Mouse (Mus musculus) kidney, adult 11 months (tissue): ENCODE measurements around the gene Ankdd1b.

Source experiments
- DNase-seq: peaks from one replicate; pipeline ENCODE4 v3.0.0; 2022

Ankdd1b gene

DNA sequence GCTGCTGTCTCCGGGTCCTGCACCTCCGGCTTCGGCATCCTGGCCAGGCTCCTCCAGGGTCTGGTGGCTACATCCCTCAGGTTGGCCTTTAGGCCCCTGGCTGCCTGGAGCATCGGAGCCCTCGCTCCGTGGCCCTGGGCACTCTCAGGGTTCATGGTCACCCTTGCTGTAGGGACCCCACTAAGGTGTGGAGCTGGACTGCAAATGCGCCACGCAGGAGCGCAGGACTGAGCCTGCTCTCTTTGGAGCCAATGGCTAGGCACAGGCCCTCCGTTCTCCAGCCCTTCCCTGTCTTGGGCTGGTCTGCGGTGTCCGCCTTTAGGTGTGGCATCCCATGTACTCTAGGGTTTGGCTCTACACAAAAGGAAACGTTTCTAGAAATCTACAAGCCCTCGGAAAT lies at the start of gene Ankdd1b:
Ankdd1b (minus strand) TSS at position 242 of the 400 bp plus-strand sequence.
- no peak for DNase-seq

DNA sequence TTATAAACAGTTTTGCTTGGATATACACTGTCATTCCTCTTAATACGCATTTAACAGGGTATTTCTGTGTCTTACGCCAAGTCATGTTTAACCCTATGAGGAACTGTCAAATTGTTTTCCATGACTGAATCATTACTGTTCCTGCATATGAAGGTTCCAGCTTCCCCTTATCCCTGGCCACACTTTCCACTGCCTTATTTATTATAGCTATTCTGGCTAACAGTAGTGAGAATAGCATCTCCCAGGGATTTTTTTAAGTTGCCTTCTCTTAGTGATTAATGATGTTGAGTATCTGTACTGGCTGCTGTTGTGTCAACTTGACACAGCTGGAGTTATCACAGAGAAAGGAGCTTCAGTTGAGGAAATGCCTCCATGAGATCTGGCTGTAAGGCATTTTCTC lies 46.3 kb upstream of the Ankdd1b start:
- no peak for DNase-seq

DNA sequence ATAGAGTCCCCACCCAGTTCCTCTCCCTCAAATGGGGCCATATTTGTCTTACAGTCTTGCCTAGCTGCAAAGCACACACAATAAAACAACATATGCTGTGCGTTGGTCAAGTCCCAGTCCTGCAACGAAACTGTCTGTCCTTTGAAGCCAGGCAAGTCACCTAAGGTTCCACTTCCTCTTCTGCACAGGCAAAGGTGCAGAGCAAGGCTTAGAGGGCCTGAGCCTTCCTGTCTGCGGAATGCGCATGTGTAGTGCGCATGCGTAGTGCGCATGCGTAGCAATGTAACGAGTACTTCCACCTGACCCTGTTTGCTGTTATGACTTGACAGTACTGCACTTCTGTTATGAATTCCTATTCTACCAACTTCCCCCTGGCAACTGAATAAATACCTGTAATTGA lies 45.3 kb upstream of the Ankdd1b start:
- no peak for DNase-seq

DNA sequence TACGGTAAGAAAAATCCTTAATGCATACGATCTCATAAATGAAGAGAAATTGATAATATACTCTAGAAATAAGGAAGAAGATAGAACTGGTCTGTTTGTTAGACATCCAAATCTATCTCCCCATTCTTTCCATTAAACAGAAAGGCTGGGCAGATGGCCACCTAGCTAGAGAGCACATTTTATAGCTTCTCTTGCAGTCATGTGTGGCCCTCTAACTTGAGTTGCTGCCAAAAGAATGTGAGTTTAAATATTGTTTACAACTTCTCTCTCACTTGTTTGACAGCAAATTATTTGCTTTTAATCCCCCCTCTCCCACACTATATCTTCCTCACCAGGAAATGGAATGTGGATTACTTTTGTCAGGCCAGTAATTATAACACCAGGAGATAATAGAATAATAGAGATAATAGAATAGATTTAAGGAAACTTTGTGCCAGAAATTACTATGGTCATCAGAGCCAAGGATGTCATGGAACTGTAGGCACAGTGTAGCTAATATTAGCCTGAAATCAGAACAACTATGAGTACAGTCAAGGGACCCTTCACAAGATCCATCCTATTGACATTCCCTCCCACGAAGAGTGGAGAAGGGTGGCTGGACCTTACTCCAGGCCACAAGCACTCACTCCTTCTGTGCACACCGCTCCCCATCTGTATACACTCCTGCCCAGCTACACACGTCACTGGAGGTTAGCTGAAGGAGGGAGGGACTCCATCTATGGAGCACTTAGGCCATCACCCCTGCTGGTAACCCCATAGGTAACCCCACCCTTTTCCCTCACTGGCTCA lies 43.4 kb upstream of the Ankdd1b start:
- DNase-seq = no peak

DNA sequence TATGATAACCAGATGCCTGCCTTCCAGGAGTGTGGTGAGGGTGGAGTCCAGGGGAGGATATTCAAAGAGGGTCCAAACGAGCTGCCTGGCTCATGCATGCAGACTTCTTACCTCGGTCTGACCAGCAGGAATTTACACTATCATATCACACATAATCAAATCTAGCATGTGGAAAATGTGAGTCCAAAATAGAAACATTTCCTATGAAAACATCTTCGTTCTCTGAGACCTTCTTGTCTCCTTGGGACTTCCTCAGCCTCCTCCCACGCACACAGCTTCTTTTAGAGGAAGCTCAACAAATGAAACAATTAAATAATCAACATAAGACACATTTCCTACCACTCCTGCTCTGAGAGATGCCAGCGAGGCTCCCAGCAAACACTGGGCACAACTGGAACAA lies 40.9 kb upstream of the Ankdd1b start:
- no peak for DNase-seq

DNA sequence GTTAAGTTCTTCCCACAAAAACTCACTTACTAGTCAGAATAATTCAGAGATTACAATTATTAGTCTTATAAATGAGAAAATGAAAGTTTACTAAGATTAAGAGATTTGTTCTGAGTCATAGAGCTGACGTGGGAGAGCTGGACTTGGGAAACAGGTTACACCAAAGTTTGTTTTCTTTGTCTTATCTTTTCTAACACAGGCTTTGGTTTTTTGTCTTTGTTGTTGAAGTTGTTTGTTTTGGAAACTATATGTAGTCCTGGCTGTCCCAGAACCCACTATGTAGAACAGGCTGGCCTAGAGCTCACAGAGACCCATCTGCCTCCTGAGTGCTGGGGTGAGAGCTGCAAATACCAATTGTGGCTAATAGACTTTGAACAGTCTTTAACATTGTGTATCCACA lies 40.3 kb upstream of the Ankdd1b start:
- no peak for DNase-seq

DNA sequence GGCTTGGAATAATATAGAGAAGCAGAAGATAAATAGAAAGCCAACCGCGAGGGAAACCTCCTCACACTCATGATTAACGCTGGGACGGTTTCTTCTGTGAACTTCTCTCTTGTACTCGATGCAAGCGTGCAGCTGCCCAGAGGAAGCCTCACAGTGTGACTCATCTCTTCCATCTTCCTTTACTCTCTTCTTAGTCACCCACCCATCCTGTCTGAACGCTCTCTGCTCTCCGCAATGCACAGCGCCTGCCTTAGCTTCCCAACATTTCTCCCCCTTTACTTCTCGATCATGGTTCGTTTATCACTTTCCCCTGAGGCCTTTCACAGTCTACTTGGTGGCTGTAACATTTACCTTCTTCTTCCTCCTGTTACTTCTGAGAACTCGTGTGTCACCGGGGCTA lies 39.6 kb upstream of the Ankdd1b start:
- DNase-seq = no peak

DNA sequence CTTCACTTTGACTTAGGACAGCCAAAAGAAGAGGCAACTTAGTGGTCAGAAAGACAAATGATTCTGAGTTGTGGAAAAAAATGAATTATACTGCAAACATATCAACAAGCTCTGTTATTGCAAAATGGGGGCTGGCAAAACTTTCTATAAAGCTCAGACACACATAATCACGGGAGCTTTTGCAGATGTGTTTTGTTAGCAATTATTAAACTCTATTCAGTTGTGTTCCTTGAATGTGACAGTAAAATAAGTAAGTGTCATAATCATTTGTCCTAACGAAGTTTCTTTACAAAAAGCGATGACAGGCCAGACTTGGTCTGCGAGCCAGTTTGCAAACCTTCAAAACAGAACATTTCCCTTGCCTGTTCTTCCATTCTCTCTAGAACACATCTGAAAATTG lies 36.5 kb upstream of the Ankdd1b start:
- DNase-seq = no peak

DNA sequence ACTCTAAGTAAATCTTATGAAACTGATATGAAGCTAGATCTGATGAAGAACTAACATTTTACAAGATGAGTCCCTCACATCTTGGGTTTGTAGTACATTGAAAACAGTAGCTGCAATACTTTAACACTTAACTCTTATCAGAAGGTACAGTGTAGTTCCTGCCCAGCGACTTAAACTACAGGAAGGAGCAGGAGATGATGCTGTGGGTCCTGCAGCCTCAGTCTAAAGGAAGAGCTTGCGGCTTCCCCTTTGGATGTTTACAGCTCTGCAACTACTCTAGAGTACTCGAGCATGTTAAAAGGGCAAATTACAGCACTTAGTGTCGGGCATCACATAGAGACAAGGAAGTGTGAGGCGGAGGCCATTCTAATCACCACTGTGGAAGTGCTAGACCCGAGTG lies 35.3 kb upstream of the Ankdd1b start:
- no peak for DNase-seq

DNA sequence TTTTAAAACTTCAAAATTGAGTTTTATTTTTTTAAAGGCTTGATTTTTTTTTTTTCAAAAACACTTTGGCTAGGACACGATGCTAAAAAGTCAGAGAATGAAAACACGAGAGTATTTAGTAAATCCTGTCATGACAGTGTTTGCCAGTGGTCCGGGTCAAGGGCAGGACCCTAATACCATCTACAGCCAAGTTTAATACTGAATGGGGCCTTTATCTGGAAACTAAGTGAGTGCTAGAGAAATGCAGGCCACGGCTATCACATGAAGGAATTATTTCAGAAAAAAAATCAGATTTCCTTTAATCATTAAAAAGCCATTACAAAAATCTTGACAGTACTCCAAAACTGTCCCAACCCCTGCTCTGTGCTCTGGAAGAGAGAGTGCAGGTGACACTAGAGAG lies 34.7 kb upstream of the Ankdd1b start:
- no peak for DNase-seq

DNA sequence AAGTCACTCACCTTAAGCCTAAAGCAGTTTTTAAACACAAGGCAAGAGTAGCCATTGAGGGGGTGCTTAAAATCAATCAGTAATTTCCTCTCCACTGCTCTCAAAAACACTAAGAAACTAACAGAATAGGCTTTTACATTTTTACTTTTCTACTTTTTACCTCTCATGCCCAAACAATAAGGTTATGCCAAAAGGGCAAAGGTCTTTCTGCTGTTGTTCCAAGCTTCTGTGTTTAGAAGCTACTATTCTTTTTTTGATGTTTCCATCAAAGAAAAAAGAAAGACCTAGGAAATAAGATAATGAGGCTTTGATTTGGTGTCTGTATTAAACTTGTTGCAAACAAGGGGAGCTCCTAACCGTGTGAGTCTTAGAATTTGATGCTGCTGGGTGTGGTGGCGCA lies 28.9 kb upstream of the Ankdd1b start:
- DNase-seq = no peak

DNA sequence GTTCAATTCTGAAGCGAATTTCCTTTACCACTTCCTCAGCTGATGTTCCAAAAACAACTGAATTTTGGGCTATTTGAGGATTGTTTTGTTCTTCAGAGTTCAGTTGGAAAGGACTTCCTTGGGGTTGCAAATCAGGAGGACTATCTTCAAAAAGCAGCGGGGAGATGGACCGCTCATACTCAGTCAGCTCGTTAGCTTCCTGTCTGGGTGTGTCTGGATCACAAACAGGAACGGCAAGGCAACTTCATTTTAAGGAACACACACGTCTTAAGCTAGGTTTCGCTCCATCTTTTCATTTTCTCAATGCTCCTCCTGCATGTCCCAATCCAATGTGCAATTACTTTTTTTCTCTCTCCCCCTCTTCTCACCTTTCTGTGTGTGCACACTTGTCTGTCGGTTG lies 25.6 kb upstream of the Ankdd1b start:
- no peak for DNase-seq

DNA sequence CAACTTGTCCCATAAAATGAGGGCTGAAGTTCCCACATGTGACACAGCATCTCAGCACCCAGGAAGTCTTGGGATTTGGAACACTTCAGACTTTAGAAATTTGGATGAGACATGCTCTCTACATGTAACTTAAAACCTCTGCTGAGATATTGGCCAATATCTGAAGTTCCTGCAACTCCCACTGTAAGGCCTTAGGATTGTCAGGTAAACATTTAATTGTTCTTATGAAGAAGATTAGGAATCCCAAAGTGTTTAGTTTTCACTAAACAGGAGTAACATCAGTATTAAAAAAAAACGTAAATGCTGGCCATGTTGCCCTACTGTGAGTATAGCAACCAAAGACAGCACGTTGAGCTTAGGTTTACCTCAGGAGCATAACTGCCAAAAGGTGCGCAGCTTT lies 19.4 kb upstream of the Ankdd1b start, which contains the start of gene Gm17622:
Gm17622 (plus strand) TSS at position 301 of the 400 bp plus-strand sequence.
- DNase-seq = no peak

DNA sequence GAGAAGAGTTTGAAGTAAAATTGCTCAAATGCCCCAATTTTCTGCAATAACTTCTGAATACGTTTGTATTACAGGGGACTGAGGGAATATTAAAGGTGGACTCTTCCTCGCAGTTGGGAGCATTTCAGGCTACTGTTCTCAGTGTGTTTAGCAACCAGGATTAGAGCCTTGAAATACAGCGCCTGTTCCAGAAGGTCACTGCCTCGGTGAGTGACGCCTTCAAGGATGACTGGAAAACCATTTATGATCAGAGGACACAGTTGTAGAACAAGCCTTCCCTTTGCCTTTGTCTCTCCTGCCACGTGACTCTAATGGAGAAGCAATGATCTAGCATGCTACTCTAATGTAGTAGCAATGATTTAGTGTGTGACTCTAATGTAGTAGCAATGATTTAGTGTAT lies 17.0 kb upstream of the Ankdd1b start:
- DNase-seq = no peak

DNA sequence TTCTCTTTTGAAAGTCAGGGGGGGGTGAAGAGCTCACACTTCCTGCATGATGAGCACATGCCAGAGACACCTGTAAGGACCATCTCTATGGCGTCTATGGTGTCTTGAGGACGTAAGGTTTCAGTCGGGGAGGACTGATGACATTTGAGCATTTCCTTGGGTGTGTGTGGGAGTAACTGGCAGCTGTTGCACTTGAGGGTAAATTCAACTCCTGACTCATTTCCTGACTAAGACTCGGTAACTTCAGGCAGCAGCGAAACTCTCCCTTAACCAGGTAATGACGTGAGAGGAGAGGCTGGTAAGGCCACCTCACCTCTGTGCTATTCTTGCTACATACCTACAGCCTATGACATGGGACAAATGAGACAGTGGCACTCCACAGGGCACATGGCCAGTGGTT lies 16.2 kb upstream of the Ankdd1b start:
- no peak for DNase-seq

DNA sequence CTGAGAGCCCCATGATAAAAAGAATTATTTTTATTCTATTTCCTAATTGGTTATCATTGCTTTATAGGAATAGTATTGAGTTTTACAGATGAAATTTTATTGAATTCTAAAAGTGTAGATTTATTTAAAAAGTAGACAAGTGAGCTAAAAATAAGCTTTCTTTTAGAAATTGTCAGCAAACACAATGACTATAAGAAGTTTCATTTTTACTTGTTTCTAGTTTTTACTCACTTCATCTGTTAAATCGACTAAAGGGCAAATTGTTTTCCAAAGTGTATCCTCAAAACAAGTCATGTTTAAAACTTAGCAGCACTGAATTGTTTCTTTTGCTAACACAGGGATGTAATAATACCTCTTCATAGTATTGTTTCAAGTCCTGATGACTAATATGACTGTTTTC lies 8.0 kb upstream of the Ankdd1b start:
- no peak for DNase-seq

DNA sequence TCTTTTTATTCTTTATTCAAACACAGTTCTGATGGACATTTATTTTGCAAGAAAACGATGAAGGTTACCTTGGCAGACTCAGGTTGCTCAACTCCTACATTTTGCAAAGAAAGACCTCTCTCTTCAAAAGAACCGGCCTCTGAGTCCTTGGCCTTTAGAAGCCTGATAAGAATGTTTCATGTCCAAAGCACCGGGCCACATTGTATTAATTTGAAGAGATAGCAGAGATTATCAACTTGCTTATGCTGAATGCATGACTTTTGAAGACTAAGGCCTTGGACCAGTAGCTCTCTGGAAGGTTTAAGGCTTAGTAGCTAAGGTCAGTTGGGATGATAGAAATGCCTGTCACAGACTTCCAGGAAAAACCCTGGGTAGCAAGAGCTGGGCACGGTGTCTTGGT lies 6.2 kb upstream of the Ankdd1b start:
- DNase-seq = no peak

DNA sequence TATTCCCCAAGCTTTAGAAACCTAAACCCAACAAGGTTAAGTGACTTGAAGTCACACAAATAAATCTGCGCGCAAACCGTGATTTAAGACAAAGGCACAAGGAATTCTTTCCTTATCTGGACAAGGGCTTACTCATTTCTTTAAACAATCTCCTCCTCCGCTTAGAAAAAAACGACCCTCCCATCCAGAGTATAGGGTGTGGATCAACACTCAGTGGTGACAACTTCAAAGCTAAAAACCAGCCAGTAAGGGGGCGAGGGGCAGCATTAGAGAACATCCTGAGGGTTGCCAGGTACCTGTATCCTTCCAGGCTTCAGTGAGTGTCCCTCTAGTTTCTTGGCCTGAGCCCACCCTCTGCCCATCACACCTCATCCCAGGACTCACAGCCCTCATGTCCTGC lies 442 bp downstream of the Ankdd1b start:
- DNase-seq = no peak

DNA sequence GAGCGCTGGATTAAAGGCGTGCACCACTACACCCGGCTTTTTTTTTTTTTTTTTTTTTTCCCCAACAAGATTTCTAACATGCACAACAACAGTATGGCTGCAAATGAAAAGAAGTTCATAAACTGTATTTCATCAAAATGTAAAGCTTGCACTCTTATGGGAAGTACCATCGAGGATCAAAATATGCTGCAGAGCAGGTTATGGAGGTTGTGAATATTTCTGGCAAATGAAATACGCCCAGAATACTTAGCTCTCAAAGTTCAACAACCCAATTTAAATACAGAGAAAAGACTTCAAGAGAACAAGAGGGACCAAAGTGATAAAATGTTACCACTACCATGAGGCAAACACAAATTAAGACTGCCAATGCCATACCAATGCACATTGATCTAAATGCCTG lies 2.3 kb downstream of the Ankdd1b start:
- no peak for DNase-seq

DNA sequence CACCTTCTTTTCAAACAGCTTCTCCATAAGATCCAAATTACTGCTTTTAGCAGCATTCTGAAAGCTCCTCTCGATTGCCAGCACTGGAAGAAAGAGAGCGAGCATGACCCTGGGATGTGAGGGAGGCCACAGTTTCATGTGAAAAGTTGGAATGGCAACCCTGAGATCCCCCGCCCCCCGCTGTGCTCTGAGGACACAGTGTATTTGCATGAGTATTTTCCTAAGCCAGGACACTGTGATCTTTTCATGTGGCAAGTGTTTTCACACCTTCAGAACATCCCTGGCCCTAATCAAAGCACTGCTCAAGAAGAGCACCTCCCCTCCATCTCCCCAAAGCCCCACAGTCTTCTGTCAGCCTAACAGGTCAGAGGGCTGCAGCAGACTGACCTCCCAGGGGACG lies 5.7 kb downstream of the Ankdd1b start:
- no peak for DNase-seq

DNA sequence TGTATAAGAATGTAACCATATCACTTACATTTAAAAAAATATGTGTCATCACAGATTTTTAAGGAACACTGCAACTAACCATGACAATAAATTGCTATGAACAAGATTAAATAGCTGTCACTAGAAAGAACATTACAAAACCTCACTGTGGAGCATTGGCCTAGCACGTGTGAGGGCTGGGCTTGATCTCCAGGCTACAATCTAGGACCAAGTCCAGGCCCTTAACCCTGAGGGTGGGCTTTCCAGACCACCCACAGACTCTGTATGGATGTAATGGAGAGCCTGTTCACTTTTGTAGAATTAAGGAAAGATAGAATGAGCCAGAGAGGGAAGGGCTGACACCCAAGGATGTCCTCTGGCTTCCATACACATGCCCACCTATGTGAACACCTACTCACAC lies 8.4 kb downstream of the Ankdd1b start:
- DNase-seq = no peak

DNA sequence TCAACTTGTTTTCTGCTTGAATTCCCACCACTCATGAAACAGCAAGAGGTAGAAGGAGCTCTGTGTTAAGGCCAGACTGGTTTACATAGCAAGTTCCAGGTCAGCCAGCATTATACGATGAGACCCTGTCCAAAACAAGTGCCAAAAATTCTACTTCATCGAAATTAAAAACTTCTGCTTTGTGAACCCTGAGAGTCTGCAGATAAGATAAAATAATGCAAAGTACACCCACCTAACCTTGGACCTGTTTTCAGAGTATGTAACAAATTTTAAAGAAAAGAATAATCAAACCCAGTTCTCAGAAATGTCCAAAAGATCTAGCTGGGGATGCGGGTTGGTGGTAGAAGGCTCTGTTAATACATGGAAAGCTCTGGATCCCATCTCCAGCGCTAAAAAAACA lies 12.4 kb downstream of the Ankdd1b start:
- DNase-seq = no peak

DNA sequence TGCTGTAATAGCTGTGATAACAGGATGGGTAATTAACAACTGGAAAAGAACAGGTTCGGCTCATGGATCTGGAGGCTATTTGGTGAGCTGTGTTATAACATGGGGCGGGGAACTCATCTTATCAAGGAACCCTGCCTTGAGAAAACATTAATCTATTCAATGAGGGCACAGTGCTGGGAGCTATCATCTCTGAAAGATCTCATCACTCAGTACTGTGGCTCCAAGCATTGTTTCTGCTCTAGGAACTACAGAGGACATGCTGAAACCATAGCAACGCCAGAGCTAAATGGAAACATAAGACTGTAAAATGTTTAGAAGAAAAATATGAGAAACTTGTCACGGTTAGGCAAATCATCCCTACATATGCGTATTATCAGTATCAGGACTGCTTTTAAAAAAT lies 13.0 kb downstream of the Ankdd1b start:
- no peak for DNase-seq

DNA sequence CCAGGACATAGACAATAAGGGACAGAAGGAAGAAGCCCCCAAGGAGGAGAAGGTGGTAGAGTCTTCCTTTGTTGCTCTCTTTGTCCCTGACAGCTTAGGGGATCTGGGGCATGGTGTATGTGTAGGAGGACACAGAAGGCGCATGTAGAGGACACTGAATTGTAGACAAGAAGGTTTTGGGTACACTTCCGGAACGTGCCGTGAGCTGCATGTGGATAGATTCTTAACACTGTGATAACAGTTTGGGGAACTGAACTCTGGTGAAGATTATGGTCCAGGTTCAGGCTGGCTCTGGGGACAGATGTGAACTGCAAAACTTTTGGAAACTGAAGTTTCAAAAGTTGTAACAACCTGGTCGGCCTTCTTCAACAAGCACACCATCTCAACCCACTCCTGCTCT lies 13.4 kb downstream of the Ankdd1b start:
- DNase-seq = no peak

DNA sequence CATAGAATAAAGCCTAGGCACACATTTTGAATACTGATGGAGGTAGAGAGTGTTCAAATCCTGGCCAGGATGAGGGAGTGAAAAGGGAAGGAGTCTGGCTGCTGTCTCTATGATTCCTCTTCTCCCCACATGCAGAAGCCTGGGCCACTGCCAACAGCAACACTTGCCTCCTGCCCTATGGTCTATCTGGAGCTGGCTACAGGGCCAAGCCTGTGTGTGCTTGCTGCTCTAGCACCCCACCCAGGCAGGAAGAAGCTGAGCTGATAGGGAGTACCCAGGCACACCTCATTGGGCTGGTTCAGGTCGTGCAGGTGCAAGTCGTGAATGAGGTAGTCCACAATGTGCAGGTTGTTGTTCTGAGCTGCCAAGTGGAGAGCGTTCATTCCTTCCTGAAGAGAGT lies 16.7 kb downstream of the Ankdd1b start:
- DNase-seq = no peak
